Mouse (Mus musculus) kidney, embryonic 16.5 days (tissue): ENCODE data around the gene Ern1. TPM values are rescaled to one million over a fixed set of nuclear protein-coding genes. Genes with fewer than 3 reads are reported as not detected.

ENCODE experiments used
- ATAC-seq: fragments of 200-750 bp; cut with Nextera tagmentation; 2 replicates; pipeline ENCODE4 v1.8.0; 2017; ENCODE audit warnings: moderate TSS enrichment; ENCODE audit not compliant: low FRiP score, low TSS enrichment
- H3K27ac ChIP-seq: fragments of 300-500 bp; sonication (generic); 2 replicates; pipeline ENCODE4 v1.5.1; 2014; ENCODE audit warnings: low read length
- H3K27me3 ChIP-seq: fragments of 300-500 bp; sonication (generic); 2 replicates; pipeline ENCODE4 v1.6.1; 2014; ENCODE audit warnings: low read length, control low read depth, mixed read lengths; ENCODE audit not compliant: insufficient read depth
- H3K36me3 ChIP-seq: fragments of 300-500 bp; sonication (generic); 2 replicates; pipeline ENCODE4 v1.6.1; 2014; ENCODE audit warnings: low read length, control low read depth, mixed read lengths; ENCODE audit not compliant: insufficient read depth
- H3K4me1 ChIP-seq: fragments of 300-500 bp; sonication (generic); 2 replicates; pipeline ENCODE4 v1.6.1; 2014; ENCODE audit warnings: low read length, control low read depth, mixed read lengths; ENCODE audit not compliant: insufficient read depth
- H3K4me2 ChIP-seq: fragments of 300-500 bp; sonication (generic); replicated peaks from 2 replicates; pipeline ENCODE4 v1.6.1; 2014; ENCODE audit warnings: low read depth, low read length
- H3K4me3 ChIP-seq: fragments of 300-500 bp; sonication (generic); 2 replicates; pipeline ENCODE4 v1.5.1; 2014; ENCODE audit warnings: mild to moderate bottlenecking, low read length
- H3K9ac ChIP-seq: fragments of 300-500 bp; sonication (generic); replicated peaks from 2 replicates; pipeline ENCODE4 v1.6.1; 2014; ENCODE audit warnings: low read length
- H3K9me3 ChIP-seq: fragments of 300-500 bp; sonication (generic); 2 replicates; pipeline ENCODE4 v1.6.1; 2016; ENCODE audit warnings: low read length, control low read depth
- WGBS: fragments of 180-500 bp; shearing (Covaris S2); extraction: QIAGEN DNeasy Blood & Tissue Kit; methylation state at CpG from one replicate; pipeline ENCODE4 v1.1.7; 2014; 5-methylcytosine and 5-hydroxymethylcytosine counted together
- polyA plus RNA-seq: library from polyadenylated mRNA; unstranded; fragments of >200 nt; fragmentation: Nextera tagmentation; extraction: Ambion mirVana; gene quantifications from 2 replicates; pipeline ENCODE4 v1.2.1, GENCODE M21; 2015

The Ern1 gene
- polyA plus RNA-seq, 1 experiment from 2014 or later = 5.4 TPM

GRCm38 (mm10) chr11:106507638-106508037 lies 20.0 kb upstream of the Ern1 start:
- peaks cover 9% of the 10 kb centered on the region for H3K36me3 ChIP-seq
- no peak overlapping the region for H3K4me3 ChIP-seq
- 87% methylated on average over 7 of the region's 7 CpGs for WGBS
- no peaks in the 10 kb centered on the region for H3K4me1 ChIP-seq
- H3K27me3 ChIP-seq = no peaks in the 10 kb centered on the region
- no peak overlapping the region for H3K9ac ChIP-seq
- ATAC-seq = no peak
- no peak overlapping the region for H3K4me2 ChIP-seq
- no peaks in the 10 kb centered on the region for H3K9me3 ChIP-seq
- H3K27ac ChIP-seq = no peak overlapping the region

GRCm38 (mm10) chr11:106506211-106506610 lies 18.6 kb upstream of the Ern1 start:
- no peak for ATAC-seq
- peaks cover 7% of the 10 kb centered on the region for H3K36me3 ChIP-seq
- H3K27me3 ChIP-seq = no peaks in the 10 kb centered on the region
- 0 out of 2 replicates have a peak, but pooled peaks cover 5% of the 10 kb centered on the region for H3K4me1 ChIP-seq
- H3K4me3 ChIP-seq = no peak overlapping the region
- WGBS = 87% methylated on average over 6 of the region's 6 CpGs
- H3K9ac ChIP-seq = no peak overlapping the region
- H3K27ac ChIP-seq = no peak overlapping the region
- no peaks in the 10 kb centered on the region for H3K9me3 ChIP-seq
- no peak overlapping the region for H3K4me2 ChIP-seq

- Histone ChIP-seq H3K36me3 (peaks cover 2% of the 10 kb centered on the region), H3K4me1 (0 out of 2 replicates have a peak, but pooled peaks cover 5% of the 10 kb centered on the region), H3K9me3 (no peaks in the 10 kb centered on the region), H3K9ac (no peak overlapping the region), H3K27me3 (no peaks in the 10 kb centered on the region), H3K27ac (no peak overlapping the region), H3K4me2 (no peak overlapping the region), H3K4me3 (no peak overlapping the region)
- no peak for ATAC-seq
Observed at GRCm38 (mm10) chr11:106504129-106504528, 16.5 kb upstream of the Ern1 start.

DNA sequence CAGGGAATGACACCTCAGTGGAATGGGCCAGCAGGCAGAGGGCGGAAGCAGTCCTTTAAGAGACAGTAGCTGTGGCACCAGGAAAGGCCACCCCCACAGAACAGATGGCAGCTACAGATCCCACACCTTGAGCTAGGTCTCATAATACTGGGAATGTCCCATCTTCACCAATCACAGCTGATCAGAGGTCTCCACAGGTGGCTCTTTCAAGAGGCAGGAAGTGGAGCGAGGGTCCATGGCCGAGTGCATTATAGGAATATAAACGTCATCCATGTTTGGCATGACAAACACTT lies 15.7 kb upstream of the Ern1 start:
- ATAC-seq = no peak
- H3K4me2 ChIP-seq = no peak overlapping the region
- H3K4me3 ChIP-seq = no peak overlapping the region
- no peak overlapping the region for H3K9ac ChIP-seq
- 67% methylated on average over 4 of the region's 4 CpGs for WGBS
- no peaks in the 10 kb centered on the region for H3K9me3 ChIP-seq
- no peaks in the 10 kb centered on the region for H3K36me3 ChIP-seq
- no peak overlapping the region for H3K27ac ChIP-seq
- 0 out of 2 replicates have a peak, but pooled peaks cover 5% of the 10 kb centered on the region for H3K4me1 ChIP-seq
- no peaks in the 10 kb centered on the region for H3K27me3 ChIP-seq

- no peak for ATAC-seq
- 0 out of 2 replicates have a peak, but pooled peaks cover 5% of the 10 kb centered on the region for H3K4me1 ChIP-seq
- no peaks in the 10 kb centered on the region for H3K36me3 ChIP-seq
- 45% methylated on average over 13 of the region's 13 CpGs for WGBS
- H3K27me3 ChIP-seq = no peaks in the 10 kb centered on the region
- H3K4me3 ChIP-seq = no peak overlapping the region
- H3K4me2 ChIP-seq = no peak overlapping the region
- H3K27ac ChIP-seq = peak overlapping the region; percentile 32
- H3K9ac ChIP-seq = no peak overlapping the region
- no peaks in the 10 kb centered on the region for H3K9me3 ChIP-seq
Observed at GRCm38 (mm10) chr11:106502631-106503424, 15.2 kb upstream of the Ern1 start.

GRCm38 (mm10) chr11:106502159-106502505 lies 14.5 kb upstream of the Ern1 start:
- Histone ChIP-seq H3K27me3 (no peaks in the 10 kb centered on the region), H3K9ac (no peak overlapping the region), H3K4me2 (peak overlapping the region; percentile 79; the same call in 1 of the 2 replicates), H3K27ac (peak overlapping the region; percentile 99), H3K9me3 (no peaks in the 10 kb centered on the region), H3K4me1 (0 out of 2 replicates have a peak, but pooled peaks cover 5% of the 10 kb centered on the region), H3K4me3 (peak overlapping the region; percentile 75; the same call in 1 of the 2 replicates), H3K36me3 (no peaks in the 10 kb centered on the region)
- no peak for ATAC-seq

DNA sequence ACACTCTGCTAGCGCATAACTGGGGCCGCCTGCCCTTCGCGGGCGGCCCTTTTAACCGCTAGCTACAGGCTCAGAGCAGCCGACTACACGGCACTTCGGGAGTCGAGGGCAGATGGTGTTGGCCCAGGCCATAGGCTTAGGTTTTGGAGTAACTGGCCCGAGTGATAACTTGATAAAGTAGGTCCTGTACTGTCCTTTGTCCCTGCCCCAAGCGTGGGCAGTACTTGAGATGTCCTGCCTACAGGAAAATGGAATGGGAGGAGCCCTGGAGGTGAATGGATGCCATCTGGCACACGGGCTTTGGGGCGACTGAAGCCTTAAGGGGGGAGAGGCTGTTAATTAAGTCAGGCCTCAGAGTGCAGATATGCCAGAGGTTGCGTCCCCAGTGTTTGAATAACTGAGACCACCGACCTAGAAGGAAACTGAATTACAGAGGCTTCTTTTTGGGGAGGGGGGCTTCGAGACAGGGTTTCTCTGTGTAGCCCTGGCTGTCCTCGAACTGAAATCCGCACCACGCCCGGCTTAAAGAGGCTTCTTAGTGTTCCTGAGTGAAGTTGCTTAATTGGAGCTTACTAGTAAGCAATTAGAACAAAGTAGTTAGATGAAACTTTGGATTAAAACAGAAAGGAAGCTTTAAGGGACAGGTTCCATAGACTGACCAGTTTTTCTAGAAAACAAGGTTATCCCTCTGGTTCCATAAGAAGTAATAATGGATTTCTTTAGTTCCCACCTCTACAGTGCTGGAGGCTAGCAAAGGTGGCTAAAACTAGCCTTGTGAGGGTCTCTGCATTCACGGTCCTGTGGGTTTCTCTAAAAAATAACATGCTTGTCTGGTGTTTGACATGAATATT lies 13.9 kb upstream of the Ern1 start:
- no peaks in the 10 kb centered on the region for H3K27me3 ChIP-seq
- 2% methylated on average over 22 of the region's 22 CpGs for WGBS
- H3K9me3 ChIP-seq = no peaks in the 10 kb centered on the region
- H3K36me3 ChIP-seq = no peaks in the 10 kb centered on the region
- H3K4me3 ChIP-seq = peak overlapping the region; percentile 75
- ATAC-seq = peak; percentile 86
- H3K27ac ChIP-seq = peak overlapping the region; percentile 99
- 0 out of 2 replicates have a peak, but pooled peaks cover 5% of the 10 kb centered on the region for H3K4me1 ChIP-seq
- peak overlapping the region; percentile 79 for H3K4me2 ChIP-seq
- H3K9ac ChIP-seq = peak overlapping the region; percentile 97

DNA sequence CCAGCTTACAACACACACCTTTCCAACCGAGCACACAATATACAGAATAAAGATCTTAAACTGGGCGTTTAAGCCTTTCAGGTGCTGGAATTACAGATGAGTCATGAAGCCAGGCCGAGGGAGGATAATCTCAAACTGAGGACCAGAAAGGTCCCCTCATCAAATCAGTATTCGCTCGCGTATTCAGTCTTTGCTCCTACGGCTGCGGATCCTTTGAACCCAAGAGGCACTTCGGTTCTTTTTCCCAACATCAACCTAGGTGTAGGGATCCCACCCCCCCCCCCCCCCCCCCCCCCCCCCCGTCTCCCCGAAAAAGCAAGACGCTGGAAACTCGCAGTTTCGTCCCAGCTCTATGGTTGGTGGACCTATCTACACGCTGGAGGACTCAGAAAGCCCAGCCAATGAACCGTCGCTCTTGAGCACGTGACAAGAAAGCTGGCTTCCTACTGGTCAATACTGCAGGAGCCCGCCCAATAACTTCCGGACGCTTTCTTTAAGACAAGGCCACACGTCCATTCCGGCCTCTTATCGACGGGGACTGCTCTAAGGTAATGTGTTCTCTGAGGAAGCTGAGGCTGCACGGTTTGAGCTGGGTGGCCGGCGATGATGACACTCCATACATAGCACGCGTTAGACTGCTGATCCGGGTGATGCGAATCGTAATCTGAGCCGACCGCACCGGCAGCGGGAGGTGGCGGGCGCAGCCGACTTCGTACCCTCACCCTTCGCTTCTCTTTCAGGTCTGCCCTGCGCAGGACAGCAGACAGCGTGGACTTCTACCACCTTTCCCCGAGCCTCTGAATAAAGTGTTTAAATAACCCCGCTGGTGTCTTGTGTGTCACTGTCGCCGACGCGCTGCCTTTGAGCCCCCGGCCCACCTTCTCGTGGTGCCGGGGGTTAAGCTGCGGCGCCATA lies 13.0 kb upstream of the Ern1 start:
- H3K27me3 ChIP-seq = no peaks in the 10 kb centered on the region
- 0 out of 2 replicates have a peak, but pooled peaks cover 5% of the 10 kb centered on the region for H3K4me1 ChIP-seq
- peak; percentile 99 for ATAC-seq
- under 1% methylated on average over 51 of the region's 55 CpGs for WGBS
- H3K36me3 ChIP-seq = no peaks in the 10 kb centered on the region
- peak overlapping the region; percentile 75 for H3K4me3 ChIP-seq
- H3K27ac ChIP-seq = peak overlapping the region; percentile 99
- H3K9me3 ChIP-seq = no peaks in the 10 kb centered on the region
- H3K9ac ChIP-seq = peak overlapping the region; percentile 97
- peak overlapping the region; percentile 79 for H3K4me2 ChIP-seq

DNA sequence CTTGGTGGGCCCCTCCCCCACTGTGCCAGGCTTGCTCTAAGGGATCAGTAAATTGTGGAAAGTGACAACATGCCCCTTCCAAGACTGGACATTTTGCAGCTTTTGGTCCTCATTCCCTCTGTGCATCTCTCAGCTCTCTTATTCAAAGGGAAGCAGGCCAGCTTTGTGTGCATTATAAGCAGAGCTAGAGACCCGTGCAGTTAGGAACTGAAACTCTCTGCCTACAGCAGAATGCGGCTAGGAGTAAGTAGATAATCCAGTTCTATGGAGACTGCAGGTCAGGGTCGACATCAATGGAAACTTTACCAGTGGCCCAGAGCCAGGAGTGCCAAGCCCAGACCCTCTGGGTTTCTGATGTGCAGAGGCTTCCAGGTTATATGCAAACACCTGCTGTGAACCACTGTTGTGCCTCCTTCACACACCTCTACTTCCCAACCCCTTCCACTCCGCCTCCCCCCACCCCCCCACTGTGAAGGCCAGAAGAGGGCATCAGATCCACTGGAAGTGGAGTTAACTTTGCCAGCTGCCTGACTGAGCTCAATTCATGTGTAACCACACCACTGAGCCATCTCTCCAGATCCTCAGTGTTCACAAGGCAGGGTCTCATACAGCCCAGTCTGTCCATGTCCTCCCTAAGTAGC lies 11.2 kb upstream of the Ern1 start:
- Histone ChIP-seq H3K27me3 (no peaks in the 10 kb centered on the region), H3K27ac (no peak overlapping the region)

More for the DNA sequence above, 11.2 kb upstream of the Ern1 start:
- 0 out of 2 replicates have a peak, but pooled peaks cover 5% of the 10 kb centered on the region for H3K4me1 ChIP-seq
- WGBS = 37% methylated on average over 4 of the region's 4 CpGs
- no peak overlapping the region for H3K4me2 ChIP-seq
- no peak overlapping the region for H3K4me3 ChIP-seq
- H3K36me3 ChIP-seq = no peaks in the 10 kb centered on the region
- no peaks in the 10 kb centered on the region for H3K9me3 ChIP-seq
- H3K9ac ChIP-seq = no peak overlapping the region
- no peak for ATAC-seq
